Mouse (Mus musculus): Measurements from ENCODE around the gene Bicc1. TPM values are rescaled to one million over a fixed set of nuclear protein-coding genes. Genes with fewer than 3 reads are reported as not detected.

Bicc1 gene
- polyA plus RNA-seq, 2 experiments = 1.7 to 1.8 TPM

DNA sequence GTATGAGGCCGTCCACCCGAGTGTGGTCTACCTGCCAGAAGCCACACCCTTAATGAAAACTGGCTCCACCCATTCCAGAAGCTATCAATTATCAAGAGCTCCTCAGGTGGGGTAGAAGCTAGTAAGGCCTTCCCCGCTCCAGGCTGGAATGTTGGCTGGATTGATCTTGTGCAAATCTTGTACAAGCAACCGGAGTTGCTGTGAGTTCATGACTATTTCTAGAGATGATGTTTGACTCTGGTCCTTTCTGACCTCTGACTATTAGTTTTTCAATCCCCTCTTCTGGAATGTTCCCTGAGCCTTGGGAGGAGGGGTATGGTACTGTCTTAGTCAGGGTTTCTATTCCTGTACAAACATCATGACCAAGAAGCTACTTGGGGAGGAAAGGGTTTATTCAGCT lies 157.3 kb downstream of the Bicc1 start:
- no peaks in the 10 kb centered on the region; the same call in 1 of the 2 replicates for H3K9me3 ChIP-seq (ENCODE audit: control insufficient read depth, low read length)
- no peak for TF ChIP-seq CTCF (IDR thresholded peaks at IDR 0.05; ENCODE audit: low read depth)
- no peak for TF ChIP-seq EP300 (IDR thresholded peaks at IDR 0.05; ENCODE audit: low read depth)
- no peak overlapping the region for H3K27ac ChIP-seq
- no peak overlapping the region for H3K9ac ChIP-seq (replicated peaks)
- H3K4me2 ChIP-seq (ENCODE audit: low read depth) = no peak overlapping the region
- WGBS (ENCODE audit: insufficient replicate concordance) = 75% methylated on average over 4 of the region's 4 CpGs
- DNase-seq (ENCODE audit: low read depth in 3 of 3, low spot score in 3 of 3) (no peak), ATAC-seq (ENCODE audit: insufficient read depth) (no peak)
- H3K36me3 ChIP-seq (replicated peaks; ENCODE audit: control insufficient read depth, insufficient read depth, low read depth) = no peaks in the 10 kb centered on the region
- H3K4me1 ChIP-seq (replicated peaks; ENCODE audit: control insufficient read depth in 2 of 2, insufficient read depth in 2 of 2, low read length in 1 of 2) = no peaks in the 10 kb centered on the region
- no peaks in the 10 kb centered on the region for H3K27me3 ChIP-seq (ENCODE audit: control insufficient read depth, insufficient read depth, low read length)
- H3K4me3 ChIP-seq (ENCODE audit: insufficient read depth in 1 of 2, low read depth in 2 of 2, low read length in 2 of 2) = no peak overlapping the region

- H3K9ac ChIP-seq (replicated peaks) = no peak overlapping the region
- H3K36me3 ChIP-seq (replicated peaks; ENCODE audit: control insufficient read depth, insufficient read depth, low read depth) = no peaks in the 10 kb centered on the region
- H3K9me3 ChIP-seq (ENCODE audit: control insufficient read depth, low read length) = no peaks in the 10 kb centered on the region
- H3K4me2 ChIP-seq (ENCODE audit: low read depth) = no peak overlapping the region
- DNase-seq (ENCODE audit: low read depth in 3 of 3, low spot score in 3 of 3) (no peak), ATAC-seq (ENCODE audit: insufficient read depth) (no peak)
- no peaks in the 10 kb centered on the region for H3K4me1 ChIP-seq (replicated peaks; ENCODE audit: control insufficient read depth in 2 of 2, insufficient read depth in 2 of 2, low read length in 1 of 2)
- WGBS (ENCODE audit: insufficient replicate concordance) = 30% methylated on average over 4 of the region's 4 CpGs
- H3K4me3 ChIP-seq (ENCODE audit: insufficient read depth in 1 of 2, low read depth in 2 of 2, low read length in 2 of 2) = no peak overlapping the region
- TF ChIP-seq EP300 (IDR thresholded peaks at IDR 0.05; ENCODE audit: low read depth) = no peak
- no peak for TF ChIP-seq CTCF (IDR thresholded peaks at IDR 0.05; ENCODE audit: low read depth)
- no peaks in the 10 kb centered on the region for H3K27me3 ChIP-seq (ENCODE audit: control insufficient read depth, insufficient read depth, low read length)
- no peak overlapping the region for H3K27ac ChIP-seq
Measured at GRCm38 (mm10) chr10:70998136-70998535, 161.4 kb downstream of the Bicc1 start.

DNA sequence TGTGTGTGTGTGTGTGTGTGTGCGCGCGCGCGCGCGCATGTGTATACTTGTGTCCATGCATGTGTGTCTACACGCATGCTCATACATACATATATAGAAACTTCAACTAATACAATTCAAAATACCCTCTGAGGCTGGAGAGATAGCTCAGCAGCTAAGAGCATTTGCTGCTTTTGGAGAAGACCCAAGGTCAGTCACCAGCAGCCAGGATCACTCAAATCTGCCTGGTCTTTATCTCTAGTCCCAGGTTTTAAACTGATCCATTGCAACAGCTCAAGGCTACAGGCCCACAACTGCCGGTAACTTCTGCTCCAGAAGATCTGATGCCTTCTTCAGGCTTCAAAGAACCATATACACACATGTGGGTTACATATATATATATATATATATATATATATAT lies 163.4 kb downstream of the Bicc1 start:
- Histone ChIP-seq H3K9me3 (ENCODE audit: control insufficient read depth, low read length) (no peaks in the 10 kb centered on the region; the same call in 1 of the 2 replicates), H3K27ac (no peak overlapping the region), H3K27me3 (ENCODE audit: control insufficient read depth, insufficient read depth, low read length) (no peaks in the 10 kb centered on the region), H3K4me1 (replicated peaks; ENCODE audit: control insufficient read depth in 2 of 2, insufficient read depth in 2 of 2, low read length in 1 of 2) (no peaks in the 10 kb centered on the region), H3K9ac (replicated peaks) (no peak overlapping the region), H3K36me3 (replicated peaks; ENCODE audit: control insufficient read depth, insufficient read depth, low read depth) (no peaks in the 10 kb centered on the region), H3K4me2 (ENCODE audit: low read depth) (no peak overlapping the region), H3K4me3 (ENCODE audit: insufficient read depth in 1 of 2, low read depth in 2 of 2, low read length in 2 of 2) (no peak overlapping the region)
- 88% methylated on average over 9 of the region's 9 CpGs for WGBS (ENCODE audit: insufficient replicate concordance)
- DNase-seq (ENCODE audit: low read depth in 3 of 3, low spot score in 3 of 3) (no peak), ATAC-seq (ENCODE audit: insufficient read depth) (no peak)
- TF ChIP-seq CTCF (IDR thresholded peaks at IDR 0.05; ENCODE audit: low read depth) (no peak), EP300 (IDR thresholded peaks at IDR 0.05; ENCODE audit: low read depth) (no peak)

DNA sequence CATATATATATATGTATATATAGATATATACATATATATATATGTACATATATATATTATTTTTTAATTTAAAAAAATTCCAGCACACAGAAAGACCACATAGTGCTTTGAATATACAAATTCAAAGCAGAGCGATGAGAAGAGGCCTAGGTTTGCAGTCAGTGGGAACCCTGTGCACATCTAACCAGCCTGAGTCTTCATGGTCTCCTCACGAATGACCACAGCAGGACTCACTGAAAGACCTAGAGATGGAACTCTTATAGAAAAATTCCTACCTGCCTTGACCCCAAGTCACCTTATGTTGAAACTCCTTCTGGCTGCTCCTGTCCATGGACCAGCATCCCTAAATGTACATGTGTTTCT lies 165.4 kb downstream of the Bicc1 start:
- no peaks in the 10 kb centered on the region for H3K4me1 ChIP-seq (replicated peaks; ENCODE audit: control insufficient read depth in 2 of 2, insufficient read depth in 2 of 2, low read length in 1 of 2)
- no peak for TF ChIP-seq EP300 (IDR thresholded peaks at IDR 0.05; ENCODE audit: low read depth)
- TF ChIP-seq CTCF (IDR thresholded peaks at IDR 0.05; ENCODE audit: low read depth) = no peak
- H3K36me3 ChIP-seq (replicated peaks; ENCODE audit: control insufficient read depth, insufficient read depth, low read depth) = no peaks in the 10 kb centered on the region
- no peaks in the 10 kb centered on the region; the same call in 1 of the 2 replicates for H3K9me3 ChIP-seq (ENCODE audit: control insufficient read depth, low read length)
- H3K27me3 ChIP-seq (ENCODE audit: control insufficient read depth, insufficient read depth, low read length) = no peaks in the 10 kb centered on the region
- 72% methylated on average over 2 of the region's 2 CpGs for WGBS (ENCODE audit: insufficient replicate concordance)
- no peak overlapping the region for H3K4me3 ChIP-seq (ENCODE audit: insufficient read depth in 1 of 2, low read depth in 2 of 2, low read length in 2 of 2)
- DNase-seq (ENCODE audit: low read depth in 3 of 3, low spot score in 3 of 3) (no peak), ATAC-seq (ENCODE audit: insufficient read depth) (no peak)
- H3K9ac ChIP-seq (replicated peaks) = no peak overlapping the region
- no peak overlapping the region for H3K27ac ChIP-seq
- H3K4me2 ChIP-seq (ENCODE audit: low read depth) = no peak overlapping the region

- WGBS (ENCODE audit: insufficient replicate concordance) = 60% methylated on average over 6 of the region's 6 CpGs
- Histone ChIP-seq H3K36me3 (replicated peaks; ENCODE audit: control insufficient read depth, insufficient read depth, low read depth) (no peaks in the 10 kb centered on the region), H3K4me2 (ENCODE audit: low read depth) (no peak overlapping the region), H3K4me1 (replicated peaks; ENCODE audit: control insufficient read depth in 2 of 2, insufficient read depth in 2 of 2, low read length in 1 of 2) (no peaks in the 10 kb centered on the region), H3K9ac (replicated peaks) (no peak overlapping the region), H3K4me3 (ENCODE audit: insufficient read depth in 1 of 2, low read depth in 2 of 2, low read length in 2 of 2) (no peak overlapping the region), H3K9me3 (ENCODE audit: control insufficient read depth, low read length) (no peaks in the 10 kb centered on the region; the same call in 1 of the 2 replicates), H3K27ac (no peak overlapping the region), H3K27me3 (ENCODE audit: control insufficient read depth, insufficient read depth, low read length) (no peaks in the 10 kb centered on the region)
- no peak for TF ChIP-seq CTCF (IDR thresholded peaks at IDR 0.05; ENCODE audit: low read depth)
- no peak for TF ChIP-seq EP300 (IDR thresholded peaks at IDR 0.05; ENCODE audit: low read depth)
- no peak for DNase-seq (ENCODE audit: low read depth in 3 of 3, low spot score in 3 of 3)
- ATAC-seq (ENCODE audit: insufficient read depth) = no peak
Measured at GRCm38 (mm10) chr10:70993497-70994134, 165.9 kb downstream of the Bicc1 start.
